Mouse (Mus musculus) adrenal gland (tissue): ENCODE data around the gene Tspan32.

ENCODE experiments used
- intact Hi-C: fragments of 180-260 bp; cut with DNase I; formaldehyde crosslinking; loops from one replicate; pipeline ENCODE4 v1.15.1; 2025

The Tspan32 gene

DNA sequence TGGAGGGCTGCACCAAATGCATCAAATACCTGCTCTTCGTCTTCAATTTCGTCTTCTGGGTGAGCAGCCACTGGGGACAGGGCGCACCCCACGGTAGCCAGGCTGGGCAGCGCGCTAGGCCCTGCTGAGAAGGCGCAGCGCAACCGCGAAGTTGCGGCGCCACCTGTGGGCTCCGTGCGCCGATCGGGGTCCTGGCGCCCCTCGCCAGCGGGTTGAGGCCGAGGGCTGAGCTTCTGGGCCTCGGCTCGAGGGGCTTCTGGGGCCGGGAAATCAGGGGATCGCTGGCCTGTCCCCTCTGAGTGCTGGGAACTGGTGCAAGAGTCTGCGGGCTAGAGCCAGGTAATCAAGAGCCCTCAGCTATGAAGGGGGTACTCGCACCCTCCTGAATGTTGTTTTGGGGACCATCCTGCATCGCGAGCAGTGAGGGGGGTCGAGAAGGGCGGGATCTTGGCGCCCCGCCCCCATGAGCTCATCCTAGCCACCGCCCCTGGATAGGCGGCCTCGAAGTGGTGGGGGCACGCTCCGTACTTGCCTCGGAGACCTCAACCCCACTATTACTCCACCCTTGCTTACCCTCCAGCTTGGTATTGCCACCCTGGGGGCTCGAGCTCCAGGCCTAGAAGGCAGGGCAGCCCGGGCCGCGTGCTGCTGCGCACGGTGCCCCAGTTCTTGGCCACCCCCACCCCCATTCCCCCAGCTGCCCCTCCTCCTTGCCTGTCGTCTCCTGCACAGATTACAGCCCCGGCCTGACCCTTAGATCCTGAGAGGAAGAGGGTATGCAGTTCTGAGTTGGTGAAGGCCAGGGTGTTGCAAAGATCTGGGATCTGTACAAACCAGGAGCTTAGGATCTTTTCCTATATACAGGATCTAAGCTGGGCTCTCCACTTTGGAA is 48.4 kb downstream of the Tspan32 start:
- intact Hi-C loops = loop anchor here (5.0 kb wide), 1 partner anchor 46 kb away; the partner anchor contains the start of gene Tspan32

DNA sequence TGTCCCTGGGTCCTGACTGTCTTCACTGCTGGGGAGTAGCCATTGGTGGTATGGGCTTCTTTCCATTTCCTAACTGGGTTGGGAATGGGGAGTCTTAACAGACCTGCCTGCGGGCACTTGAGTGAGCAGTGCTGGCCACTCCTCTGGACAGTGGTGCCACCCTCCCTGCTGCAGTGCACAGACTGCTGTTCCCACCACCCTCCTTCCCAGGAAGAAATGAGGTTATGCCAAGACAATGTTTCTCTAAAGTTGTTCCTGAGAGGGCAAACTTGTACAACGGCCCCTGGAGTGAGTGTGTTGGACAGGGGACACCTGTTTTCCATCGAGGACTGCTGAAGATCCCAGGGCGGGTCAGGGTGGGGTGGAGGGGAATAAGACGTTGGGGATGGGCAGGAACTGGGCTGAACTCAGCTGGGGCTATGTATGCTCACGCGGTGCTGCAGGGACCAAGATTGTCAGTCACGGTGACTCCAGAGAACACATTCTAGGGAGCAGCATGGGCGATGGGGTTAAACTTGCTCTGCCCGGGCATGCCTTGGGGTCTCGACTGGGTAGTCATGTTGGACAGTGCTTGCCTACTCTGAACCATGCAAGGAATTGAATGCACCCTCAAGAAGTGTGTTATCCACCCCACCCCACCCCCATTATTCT is 49.2 kb downstream of the Tspan32 start:
- intact Hi-C loops = loop anchor here (5.0 kb wide), 1 partner anchor 47 kb away; the partner anchor contains the start of gene Tspan32

DNA sequence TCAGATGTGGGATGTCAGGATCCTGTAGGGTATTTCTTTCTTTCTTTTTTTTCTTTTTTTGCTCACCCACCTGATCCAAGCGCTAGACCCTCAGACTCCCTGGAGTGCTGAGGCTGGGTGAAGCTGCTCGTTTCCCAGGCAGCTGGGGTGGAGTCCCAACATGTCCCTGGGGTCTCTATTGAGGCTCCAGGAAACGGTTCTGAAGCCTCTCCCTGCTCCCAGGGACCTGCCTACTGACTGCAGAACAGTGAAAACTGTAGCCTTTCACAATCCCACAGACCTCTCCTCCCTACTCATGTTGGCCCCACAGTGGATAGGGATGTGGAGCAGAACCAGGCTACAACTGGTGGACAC is 49.7 kb downstream of the Tspan32 start:
- intact Hi-C loops = loop anchor here (5.0 kb wide), 1 partner anchor 47 kb away; the partner anchor contains the start of gene Tspan32

DNA sequence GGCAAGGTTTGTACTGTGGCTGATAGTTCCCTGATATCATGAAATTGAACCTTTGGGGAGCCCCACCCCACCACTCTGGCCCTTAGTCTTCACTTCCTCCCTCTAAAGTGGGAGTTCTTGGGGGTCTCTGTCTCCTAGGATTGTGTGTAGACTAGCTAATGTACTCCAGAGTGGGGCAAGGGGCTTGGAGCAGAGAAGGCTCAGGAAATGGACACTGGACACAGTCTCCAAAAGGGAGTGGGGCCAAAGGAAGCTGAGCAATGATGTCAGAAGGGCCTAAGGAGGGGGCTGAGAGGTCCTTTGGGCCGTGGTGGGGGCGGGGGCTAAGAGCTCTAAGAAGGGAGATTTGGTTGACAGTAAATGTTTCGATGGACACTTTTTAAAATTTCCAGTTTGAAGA is 50.2 kb downstream of the Tspan32 start:
- intact Hi-C loops = no loop called here

DNA sequence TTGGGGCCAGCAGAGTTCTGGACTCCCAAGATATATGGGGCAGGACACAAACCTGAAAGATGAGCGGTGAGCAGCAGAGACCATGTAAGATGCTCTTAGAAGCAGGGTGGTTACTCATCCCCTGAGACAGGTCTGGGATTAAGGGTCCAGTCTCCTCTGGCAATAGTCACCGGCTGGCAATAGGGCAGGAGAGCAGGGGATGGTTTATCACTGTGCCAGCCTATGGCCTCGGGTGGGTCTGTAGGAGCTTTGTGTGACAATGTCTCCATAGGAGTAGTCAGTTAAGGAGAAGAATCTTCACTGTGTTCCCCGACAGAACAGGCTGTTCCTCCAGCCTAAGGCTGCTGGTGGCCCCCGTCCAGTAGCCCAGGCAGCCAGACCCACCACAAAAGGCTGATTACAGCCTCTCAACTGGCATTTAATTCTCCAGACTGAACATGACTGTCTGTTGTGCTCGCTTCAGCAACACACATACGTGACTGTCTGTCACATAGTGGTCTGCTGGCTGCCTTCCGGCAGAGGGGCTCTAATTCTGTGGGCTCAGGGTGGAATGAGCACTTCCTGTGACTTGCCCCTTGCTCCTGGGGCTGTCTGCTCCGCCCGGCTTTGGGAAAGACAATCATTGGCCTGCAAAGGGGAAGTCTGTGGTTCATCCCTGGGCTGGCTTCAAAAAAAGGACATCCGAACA is 50.8 kb downstream of the Tspan32 start:
- intact Hi-C loops = no loop called here

DNA sequence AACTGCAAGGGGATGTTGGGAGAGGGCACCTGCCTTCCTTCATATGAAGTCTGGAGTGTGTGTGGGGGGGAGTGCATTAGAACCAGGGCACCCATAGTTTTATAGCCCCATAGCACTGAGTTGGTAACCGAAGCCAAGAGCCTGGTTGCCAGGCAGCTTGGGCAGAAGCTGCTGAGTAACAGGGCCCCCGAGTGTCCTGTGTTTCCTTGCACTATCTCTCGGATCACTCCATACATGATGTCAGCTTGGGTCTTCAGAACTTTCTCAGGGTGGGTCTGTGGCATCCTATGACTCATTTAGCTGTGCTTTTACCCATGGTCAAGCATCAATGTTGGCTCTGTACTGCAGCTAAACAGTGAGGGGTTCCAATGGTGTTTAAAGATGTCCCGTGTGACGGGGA is 52.2 kb downstream of the Tspan32 start:
- intact Hi-C loops = no loop called here

DNA sequence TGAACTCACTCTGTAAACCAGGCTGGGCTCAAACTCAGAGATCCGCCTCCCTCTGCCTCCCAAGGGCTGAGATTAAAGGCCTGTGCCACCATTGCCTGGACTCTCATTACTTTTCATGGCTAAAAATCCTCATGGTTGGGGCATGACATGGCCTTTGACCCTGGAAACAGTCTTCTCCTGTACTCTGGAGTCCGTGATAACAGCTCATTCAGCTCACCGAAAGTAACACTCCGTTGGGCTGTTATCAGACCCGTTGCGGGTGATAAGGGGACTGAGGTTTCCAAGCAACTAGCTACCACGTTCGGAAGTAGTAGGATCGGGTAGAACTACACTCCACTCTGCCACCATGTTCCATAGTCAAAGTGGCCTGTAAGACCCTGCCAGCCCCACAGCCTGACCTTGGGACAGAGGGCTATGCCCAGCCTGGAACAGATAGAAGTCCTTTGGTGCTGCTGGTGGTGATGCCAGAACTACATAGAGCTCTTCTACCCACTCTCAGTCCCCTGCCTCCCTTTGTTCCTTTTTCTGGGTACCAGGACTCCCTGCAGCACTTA is 52.9 kb downstream of the Tspan32 start:
- intact Hi-C loops = no loop called here

DNA sequence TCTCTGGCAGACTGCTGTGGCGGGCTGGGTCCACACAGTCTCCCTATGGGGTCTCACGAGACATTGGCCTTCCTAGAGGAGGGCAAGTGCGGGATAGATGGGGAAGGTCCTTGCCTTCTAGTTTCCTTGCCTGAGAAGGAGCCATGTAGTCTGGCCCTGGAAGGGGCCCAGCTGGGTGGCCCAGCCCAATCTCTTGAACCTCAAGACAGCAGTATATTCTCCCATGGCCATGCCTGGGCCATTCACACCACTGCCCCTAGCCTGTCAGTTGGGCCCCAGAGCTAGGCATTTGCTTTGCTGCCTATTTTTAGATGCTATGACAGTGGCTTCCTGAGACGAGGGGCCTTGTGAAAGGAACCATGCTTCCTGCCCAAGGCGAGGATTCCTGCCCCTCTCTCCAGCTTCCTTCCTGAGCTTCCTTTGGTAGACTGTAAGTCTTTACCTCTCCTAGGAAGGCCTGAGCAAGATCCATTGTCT is 53.4 kb downstream of the Tspan32 start:
- intact Hi-C loops = no loop called here

DNA sequence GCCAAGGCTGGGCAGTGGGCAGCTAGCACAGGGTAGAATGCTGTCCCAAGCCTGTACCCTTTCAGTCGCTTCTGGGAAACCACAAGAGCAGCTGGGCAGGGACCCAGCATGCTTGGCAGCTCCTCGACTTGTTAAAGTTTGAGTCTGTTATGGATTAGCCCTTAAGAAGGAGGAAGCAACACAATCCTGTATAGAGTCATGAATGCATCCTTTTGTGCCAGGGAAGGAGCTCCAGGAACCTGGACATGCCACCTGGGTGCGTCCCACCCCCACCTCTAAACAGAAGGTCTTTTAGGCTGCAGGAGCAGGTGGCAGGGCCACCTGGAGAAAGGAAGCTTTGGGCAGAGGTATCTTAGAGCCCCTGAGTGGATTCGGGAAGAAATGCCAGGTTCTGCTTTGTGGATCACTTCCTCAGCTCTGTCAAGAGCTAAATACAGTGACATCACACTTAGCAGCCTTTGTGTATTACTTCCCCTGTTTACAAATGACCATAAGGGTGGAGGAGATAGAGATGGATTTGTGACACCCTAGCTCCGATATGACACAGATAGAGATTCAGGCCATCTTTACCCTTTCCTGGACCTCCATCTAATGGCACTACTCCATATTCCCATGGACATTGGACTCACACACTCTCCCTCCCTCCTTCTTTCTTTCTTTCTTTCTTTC is 54.5 kb downstream of the Tspan32 start:
- intact Hi-C loops = no loop called here

DNA sequence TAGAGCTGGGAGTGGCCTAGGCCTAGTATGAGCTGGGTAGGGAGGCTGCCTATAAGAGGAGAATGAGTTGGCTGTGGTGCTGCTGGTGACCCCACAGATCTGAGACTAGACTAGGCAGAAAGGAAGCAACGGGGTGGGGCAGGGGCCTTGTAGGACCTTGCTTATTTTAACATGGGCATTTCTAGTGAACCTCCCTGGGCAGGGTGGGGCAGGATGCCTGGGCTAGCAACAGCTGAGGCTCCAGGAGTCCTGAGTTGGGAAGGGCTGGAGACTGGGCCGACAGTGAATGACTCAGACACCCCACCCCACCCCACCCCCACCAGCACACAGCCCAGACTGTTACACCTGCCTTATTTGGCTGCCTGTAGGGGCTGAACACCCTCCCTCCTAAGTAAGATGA is 57.9 kb downstream of the Tspan32 start:
- intact Hi-C loops = no loop called here

DNA sequence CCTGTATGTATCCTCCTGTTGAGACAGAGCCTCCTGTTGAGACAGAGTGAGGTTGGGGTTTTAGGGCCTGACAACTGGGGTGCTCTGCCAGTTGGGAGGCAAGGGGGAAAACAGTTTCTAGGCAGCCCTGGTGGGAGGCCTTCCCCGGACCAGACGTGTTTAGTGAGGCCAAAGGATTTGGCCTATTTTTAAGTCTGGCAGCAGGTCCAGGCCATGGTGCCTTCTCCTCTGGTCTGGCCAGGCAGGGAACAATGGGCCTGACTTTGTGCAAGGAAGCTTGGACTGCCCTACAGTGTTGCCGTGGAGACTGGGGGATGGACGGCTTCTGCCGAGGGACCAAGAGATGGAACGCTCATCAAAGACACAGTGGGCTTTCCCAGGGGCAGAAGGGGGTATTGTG is 59.4 kb downstream of the Tspan32 start:
- intact Hi-C loops = no loop called here

DNA sequence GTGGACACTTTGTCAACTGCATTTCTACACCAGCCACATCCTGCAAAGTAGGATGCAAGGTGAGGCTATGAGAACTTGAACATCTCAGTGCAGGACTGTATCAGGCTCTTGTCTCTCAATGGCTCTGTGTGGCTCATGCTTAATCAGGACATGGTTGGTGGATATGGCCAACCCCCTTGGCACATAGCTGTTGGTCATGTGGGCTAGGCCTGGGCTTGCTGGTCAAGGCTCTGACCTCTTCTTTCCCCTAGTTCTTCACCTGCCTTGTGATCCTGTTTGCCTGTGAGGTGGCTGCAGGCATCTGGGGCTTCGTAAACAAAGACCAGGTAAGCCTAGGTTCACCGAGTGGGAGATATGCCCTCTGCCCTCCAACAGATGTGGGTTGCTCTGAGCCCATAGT is 60.8 kb downstream of the Tspan32 start:
- intact Hi-C loops = no loop called here

DNA sequence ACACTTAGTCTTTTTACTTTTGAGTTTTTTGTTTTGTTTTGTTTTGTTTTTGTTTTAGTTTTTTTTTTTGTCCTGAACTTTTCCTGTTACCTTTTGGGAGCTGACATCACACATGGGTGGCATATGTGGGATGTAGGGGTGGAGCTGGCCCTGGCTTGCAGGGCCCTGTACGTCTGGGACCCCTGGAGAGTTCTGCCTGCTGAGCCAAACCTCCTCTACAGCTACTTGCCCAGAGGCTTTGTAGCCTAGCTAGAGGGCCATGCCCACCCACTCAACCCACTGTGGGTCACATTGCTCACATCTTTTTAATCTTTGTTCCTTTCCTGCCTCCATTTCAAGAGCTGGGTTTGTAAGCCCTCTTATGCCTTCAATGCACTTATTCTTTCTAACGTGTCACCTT is 62.6 kb downstream of the Tspan32 start:
- intact Hi-C loops = no loop called here

DNA sequence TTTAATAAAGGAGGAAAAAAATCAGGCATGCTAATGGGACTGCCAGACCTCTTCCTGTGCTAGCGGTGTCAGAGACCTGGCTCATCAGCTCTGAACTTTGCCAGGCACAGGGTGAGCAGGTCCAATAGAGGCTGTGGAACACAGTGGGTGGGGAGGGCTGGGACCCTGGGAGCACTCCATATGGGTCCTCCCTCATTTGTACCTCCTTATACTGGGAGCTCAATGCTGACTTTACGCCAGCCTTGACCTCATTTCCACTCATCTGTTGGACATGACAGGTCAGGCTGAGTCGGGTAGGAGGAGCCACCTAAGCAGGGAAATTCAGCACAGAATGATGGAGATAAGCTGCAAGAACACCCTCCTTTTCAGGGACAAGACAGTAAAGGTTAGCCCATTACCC is 63.1 kb downstream of the Tspan32 start:
- intact Hi-C loops = no loop called here

DNA sequence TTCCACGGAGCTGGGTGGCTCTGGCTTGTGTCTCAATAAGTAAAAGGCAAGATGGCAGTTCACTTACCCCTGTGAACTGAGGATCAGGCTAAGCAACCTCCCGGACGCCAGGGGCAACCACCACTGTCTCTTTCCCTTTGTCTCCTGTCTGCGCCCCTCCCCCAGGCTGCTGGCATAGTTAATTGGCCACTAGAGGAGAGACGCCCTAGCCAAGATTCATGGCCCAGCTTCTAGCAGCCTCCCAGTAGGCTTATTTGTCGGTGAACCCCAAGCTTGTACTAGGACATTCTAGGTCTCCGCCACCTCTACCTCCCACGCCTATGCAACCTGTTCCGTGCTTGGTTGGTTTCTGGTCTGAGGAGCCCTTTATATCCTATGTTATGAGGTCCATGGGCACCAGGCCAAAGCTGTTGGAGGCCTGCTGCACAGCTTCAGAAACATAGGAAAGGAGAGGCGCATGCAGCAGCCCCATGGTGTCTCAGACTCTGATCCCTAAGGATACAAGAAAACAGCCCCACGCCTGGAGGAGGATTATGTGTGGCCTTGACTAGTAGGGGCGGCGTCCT is 63.6 kb downstream of the Tspan32 start:
- intact Hi-C loops = no loop called here

DNA sequence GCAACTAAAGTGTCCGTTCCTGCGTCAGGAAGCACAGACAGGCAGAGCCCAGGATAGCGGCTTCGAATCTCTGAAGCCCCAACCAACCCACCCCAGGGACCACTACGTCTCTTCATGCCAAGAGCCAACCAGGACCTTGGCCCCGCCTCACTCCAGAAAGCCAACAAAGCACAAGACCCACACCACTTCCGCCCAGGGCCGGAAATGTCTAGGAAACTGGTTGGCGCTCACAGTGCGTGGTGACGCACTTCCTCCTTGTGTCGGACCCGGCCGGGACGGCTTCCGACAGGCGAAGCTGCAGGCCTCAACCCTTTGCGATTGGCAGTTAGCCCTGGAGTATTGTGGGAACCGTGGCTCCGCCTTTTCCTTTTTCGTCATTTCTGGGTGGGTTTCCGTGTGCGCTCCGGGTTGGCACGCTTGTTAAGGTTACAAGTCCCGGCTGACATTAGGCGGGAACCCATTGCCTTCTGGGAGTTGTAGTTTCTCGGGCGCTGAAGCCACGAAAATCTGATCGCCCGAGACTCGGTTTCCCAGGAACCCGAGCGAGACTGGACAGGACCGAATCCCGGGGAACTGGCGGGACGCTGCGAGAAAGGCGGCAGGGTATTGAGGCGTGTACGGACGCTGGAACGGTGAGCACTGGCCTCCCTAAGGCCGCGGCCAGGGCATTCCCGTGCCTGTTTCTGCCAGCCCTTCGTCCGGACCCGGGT is 64.2 kb downstream of the Tspan32 start, which contains the start of gene Tssc4:
Gene Tssc4, plus strand, starts transcription at position 368 of the 710 bp plus-strand sequence.
- intact Hi-C loops = no loop called here
